Mouse (Mus musculus) MEL (cell line): ENCODE measurements around the gene Tsc2. TPM values are rescaled to one million over a fixed set of nuclear protein-coding genes. Genes with fewer than 3 reads are reported as not detected.

Source experiments
- DNase-seq: peaks from one replicate; pipeline ENCODE4 v3.0.0; 2011; ENCODE audit warnings: low read depth, low spot score
- H3K27ac ChIP-seq: 2 replicates; pipeline ENCODE4 v1.5.1; 2012; ENCODE audit warnings: low read depth, mild to moderate bottlenecking, control low read depth, low read length, moderate library complexity; ENCODE audit not compliant: control insufficient read depth
- H3K27me3 ChIP-seq, 2 experiments: fragments of 150-350 bp in 1 of 2; sonication (generic) in 1 of 2; 2 replicates each; pipeline ENCODE4 v1.6.1; 2012; ENCODE audit warnings: low read length in 2 of 2, mild to moderate bottlenecking in 2 of 2, improper control_type of control experiment in 1 of 2, moderate library complexity in 1 of 2; ENCODE audit not compliant: insufficient read depth in 2 of 2, control insufficient read depth in 1 of 2
- H3K36me3 ChIP-seq, 2 experiments: 2 replicates each; pipeline ENCODE4 v1.6.1; 2012 to 2014; ENCODE audit warnings: low read length in 2 of 2, improper control_type of control experiment in 1 of 2, inconsistent platforms in 1 of 2, mild to moderate bottlenecking in 1 of 2; ENCODE audit not compliant: insufficient read depth in 2 of 2, control insufficient read depth in 1 of 2
- H3K4me1 ChIP-seq, 2 experiments: fragments of 150-350 bp in 1 of 2; sonication (generic) in 1 of 2; 2 replicates each; pipeline ENCODE4 v1.6.1; 2012; ENCODE audit warnings: low read length in 2 of 2, improper control_type of control experiment in 1 of 2, mild to moderate bottlenecking in 1 of 2; ENCODE audit not compliant: insufficient read depth in 2 of 2, control insufficient read depth in 1 of 2
- H3K4me3 ChIP-seq, 2 experiments: fragments of 150-350 bp in 1 of 2; sonication (generic) in 1 of 2; 2 replicates each; pipeline ENCODE4 v1.5.1; 2012; ENCODE audit warnings: low read depth in 2 of 2, low read length in 2 of 2, mild to moderate bottlenecking in 2 of 2, moderate library complexity in 2 of 2, control low read depth in 1 of 2, improper control_type of control experiment in 1 of 2; ENCODE audit not compliant: control insufficient read depth in 1 of 2, insufficient read depth in 1 of 2
- H3K79me2 ChIP-seq: 2 replicates; pipeline ENCODE4 v1.6.1; 2012; ENCODE audit warnings: mild to moderate bottlenecking, low read length, moderate library complexity; ENCODE audit not compliant: control insufficient read depth, poor library complexity, insufficient read depth
- H3K9ac ChIP-seq: 2 replicates; pipeline ENCODE4 v1.6.1; 2012; ENCODE audit warnings: low read depth, mild to moderate bottlenecking, control low read depth, low read length, moderate library complexity; ENCODE audit not compliant: control insufficient read depth, poor library complexity, severe bottlenecking
- H3K9me3 ChIP-seq: fragments of 150-350 bp; sonication (generic); replicated peaks from 2 replicates; pipeline ENCODE4 v1.6.1; 2012; ENCODE audit warnings: mild to moderate bottlenecking, low read length, improper control_type of control experiment, moderate library complexity; ENCODE audit not compliant: insufficient read depth
- BHLHE40 ChIP-seq: IDR thresholded peaks from 2 replicates; pipeline ENCODE4 v1.6.1; 2012; ENCODE audit warnings: low read depth, mild to moderate bottlenecking, inconsistent platforms, low read length, improper control_type of control experiment, borderline replicate concordance
- CHD1 ChIP-seq: IDR thresholded peaks from 2 replicates; pipeline ENCODE4 v1.6.1; 2012; ENCODE audit warnings: low read depth, mild to moderate bottlenecking, inconsistent platforms, low read length, improper control_type of control experiment
- CHD2 ChIP-seq: IDR thresholded peaks from 2 replicates; pipeline ENCODE4 v1.6.1; 2011; ENCODE audit warnings: low read length, improper control_type of control experiment
- ELF1 ChIP-seq: IDR thresholded peaks from 2 replicates; pipeline ENCODE4 v1.6.1; 2014; ENCODE audit warnings: low read depth, mild to moderate bottlenecking, inconsistent platforms, low read length, improper control_type of control experiment, moderate library complexity
- ETS1 ChIP-seq: IDR thresholded peaks from 2 replicates; pipeline ENCODE4 v1.6.1; 2012; ENCODE audit warnings: low read depth, mild to moderate bottlenecking, inconsistent platforms, low read length, improper control_type of control experiment, moderate library complexity
- GABPA ChIP-seq: IDR thresholded peaks from 2 replicates; pipeline ENCODE4 v1.6.1; 2012; ENCODE audit warnings: low read depth, mild to moderate bottlenecking, inconsistent platforms, low read length, improper control_type of control experiment, moderate library complexity
- GATA1 ChIP-seq: IDR thresholded peaks from 2 replicates; pipeline ENCODE4 v1.6.1; 2011; ENCODE audit warnings: low read depth, low read length, improper control_type of control experiment
- JUND ChIP-seq: IDR thresholded peaks from 2 replicates; pipeline ENCODE4 v1.6.1; 2011; ENCODE audit warnings: low read depth, mild to moderate bottlenecking, improper control_type of control experiment, low read length
- KAT2A ChIP-seq: conservative IDR thresholded peaks from 2 replicates; pipeline ENCODE4 v1.6.1; 2012; ENCODE audit warnings: low read depth, low read length, improper control_type of control experiment, inconsistent platforms
- MAFK ChIP-seq: IDR thresholded peaks from 2 replicates; pipeline ENCODE4 v1.6.1; 2011; ENCODE audit warnings: low read depth, mild to moderate bottlenecking, low read length, improper control_type of control experiment, borderline replicate concordance
- MAZ ChIP-seq: IDR thresholded peaks from 2 replicates; pipeline ENCODE4 v1.6.1; 2012; ENCODE audit warnings: low read depth, mild to moderate bottlenecking, inconsistent platforms, low read length, improper control_type of control experiment
- MEF2A ChIP-seq: IDR thresholded peaks from 2 replicates; pipeline ENCODE4 v1.6.1; 2014; ENCODE audit warnings: low read depth, mild to moderate bottlenecking, inconsistent platforms, low read length, improper control_type of control experiment; ENCODE audit not compliant: poor library complexity, insufficient replicate concordance, severe bottlenecking; ENCODE audit errors: extremely low read depth
- MXI1 ChIP-seq: IDR thresholded peaks from 2 replicates; pipeline ENCODE4 v1.6.1; 2011; ENCODE audit warnings: mild to moderate bottlenecking, low read depth, low read length, improper control_type of control experiment
- NELFE ChIP-seq: IDR thresholded peaks from 2 replicates; pipeline ENCODE4 v1.6.1; 2011; ENCODE audit warnings: low read depth, low read length, improper control_type of control experiment
- NRF1 ChIP-seq: IDR thresholded peaks from 2 replicates; pipeline ENCODE4 v1.6.1; 2014; ENCODE audit warnings: low read depth, mild to moderate bottlenecking, inconsistent platforms, low read length, improper control_type of control experiment, moderate library complexity; ENCODE audit not compliant: poor library complexity, insufficient read depth, severe bottlenecking
- POLR2A ChIP-seq, 2 experiments: IDR thresholded peaks; 2 replicates each; pipeline ENCODE4 v1.6.1; 2011 to 2012; ENCODE audit warnings: low read length in 2 of 2, mild to moderate bottlenecking in 2 of 2, control low read depth in 1 of 2, improper control_type of control experiment in 1 of 2, low read depth in 1 of 2, moderate library complexity in 1 of 2; ENCODE audit not compliant: control insufficient read depth in 1 of 2, insufficient read depth in 1 of 2, poor library complexity in 1 of 2
- POLR2AphosphoS2 ChIP-seq: IDR thresholded peaks from 2 replicates; pipeline ENCODE4 v1.6.1; 2011; ENCODE audit warnings: low read length, improper control_type of control experiment
- POLR2AphosphoS5 ChIP-seq: IDR thresholded peaks from 2 replicates; pipeline ENCODE4 v1.6.1; 2012; ENCODE audit warnings: low read depth, borderline replicate concordance, mild to moderate bottlenecking, inconsistent platforms, low read length, moderate library complexity, mixed read lengths
- RAD21 ChIP-seq: IDR thresholded peaks from 2 replicates; pipeline ENCODE4 v1.6.1; 2011; ENCODE audit warnings: mild to moderate bottlenecking, low read depth, low read length, improper control_type of control experiment
- SMC3 ChIP-seq: IDR thresholded peaks from 2 replicates; pipeline ENCODE4 v1.6.1; 2011; ENCODE audit warnings: low read depth, low read length, improper control_type of control experiment
- TCF12 ChIP-seq: IDR thresholded peaks from 2 replicates; pipeline ENCODE4 v1.6.1; 2014; ENCODE audit warnings: low read depth, mild to moderate bottlenecking, inconsistent platforms, low read length, improper control_type of control experiment, moderate library complexity
- USF1 ChIP-seq: IDR thresholded peaks from 2 replicates; pipeline ENCODE4 v1.6.1; 2014; ENCODE audit warnings: low read depth, mild to moderate bottlenecking, inconsistent platforms, low read length, improper control_type of control experiment, moderate library complexity
- ZKSCAN1 ChIP-seq: IDR thresholded peaks from 2 replicates; pipeline ENCODE4 v1.6.1; 2012; ENCODE audit warnings: low read depth, mild to moderate bottlenecking, inconsistent platforms, low read length, improper control_type of control experiment, moderate library complexity
- ZNF384 ChIP-seq: IDR thresholded peaks from 2 replicates; pipeline ENCODE4 v1.6.1; 2012; ENCODE audit warnings: low read depth, mild to moderate bottlenecking, inconsistent platforms, low read length, improper control_type of control experiment
- polyA plus RNA-seq, 2 experiments: library from polyadenylated mRNA; stranded (reverse) in 1 of 2; unstranded in 1 of 2; fragments of >175 nt in 1 of 2; fragments of >200 nt in 1 of 2; gene quantifications; 2 replicates each; pipeline versions ENCODE4 v1.2.1 to v1.2.4; 2012; ENCODE audit warnings: low replicate concordance in 2 of 2, low read depth in 1 of 2; ENCODE audit not compliant: insufficient read length in 2 of 2, insufficient read depth in 1 of 2, missing spikeins in 1 of 2
- total RNA-seq: library from RNA; depleted of rRNA; stranded (reverse); fragments of 300-350 nt; gene quantifications from 2 replicates; pipeline ENCODE4 v1.2.3, GENCODE M21; 2012

Gene Tsc2
- total and polyA plus RNA-seq, 3 experiments: 48.8 to 99.2 TPM; not detected in 1

- DNase-seq: no peak
- no peaks in the 10 kb centered on the region for H3K9me3 ChIP-seq
- TF ChIP-seq ELF1 (no peak), CHD1 (no peak), JUND (no peak)
- peaks cover 3 to 4% of the 10 kb centered on the region in 2 experiments; a peak in 3 of 4 replicates for H3K36me3 ChIP-seq
- H3K27me3 ChIP-seq: no peaks in the 10 kb centered on the region
- H3K27ac ChIP-seq: no peak overlapping the region
- no peak overlapping the region for H3K9ac ChIP-seq
- H3K4me1 ChIP-seq: peaks cover 0 to 10% of the 10 kb centered on the region in 2 experiments; a peak in 1 of 4 replicates
- no peaks in the 10 kb centered on the region for H3K79me2 ChIP-seq
- no peak overlapping the region for H3K4me3 ChIP-seq
Measured at GRCm38 (mm10) chr17:24584520-24584919, 47.9 kb downstream of the Tsc2 start.

GRCm38 (mm10) chr17:24583599-24584460, 48.6 kb downstream of the Tsc2 start:
- H3K9me3 ChIP-seq: no peaks in the 10 kb centered on the region
- no peak for TF ChIP-seq POLR2AphosphoS5
- no peak for TF ChIP-seq ZKSCAN1
- no peak for TF ChIP-seq POLR2AphosphoS2
- TF ChIP-seq TCF12: no peak
- no peak for TF ChIP-seq POLR2A (IDR thresholded peaks at IDR 0.05; ENCODE audit: control insufficient read depth in 1 of 2, insufficient read depth in 1 of 2, low read depth in 1 of 2, low read length in 2 of 2, poor library complexity in 1 of 2)
- TF ChIP-seq ETS1: no peak
- no peak for TF ChIP-seq MAZ
- no peak for TF ChIP-seq BHLHE40
- TF ChIP-seq SMC3: no peak
- TF ChIP-seq, all 39 proteins: peak for 0
- peaks cover 0 to 10% of the 10 kb centered on the region in 2 experiments; a peak in 1 of 4 replicates for H3K4me1 ChIP-seq
- peak; percentile 33 for DNase-seq
- peaks cover 2 to 4% of the 10 kb centered on the region in 2 experiments; a peak in 2 of 4 replicates for H3K36me3 ChIP-seq
- H3K79me2 ChIP-seq: no peaks in the 10 kb centered on the region
- H3K9ac ChIP-seq: no peak overlapping the region
- H3K27me3 ChIP-seq: no peaks in the 10 kb centered on the region
- no peak overlapping the region for H3K27ac ChIP-seq
- H3K4me3 ChIP-seq: no peak overlapping the region

- H3K9me3 ChIP-seq: no peaks in the 10 kb centered on the region
- TF ChIP-seq MEF2A (no peak), USF1 (no peak), MXI1 (no peak), MAFK (no peak), JUND (no peak), NELFE (no peak), GABPA (no peak), GATA1 (no peak), ZNF384 (no peak), CHD2 (no peak), RAD21 (no peak), KAT2A (no peak), MAZ (no peak), NRF1 (no peak), POLR2A (IDR thresholded peaks at IDR 0.05; ENCODE audit: control insufficient read depth in 1 of 2, insufficient read depth in 1 of 2, low read depth in 1 of 2, low read length in 2 of 2, poor library complexity in 1 of 2) (no peak)
- H3K36me3 ChIP-seq: peaks cover 0 to 2% of the 10 kb centered on the region in 2 experiments; a peak in 1 of 4 replicates
- H3K27me3 ChIP-seq: no peaks in the 10 kb centered on the region
- H3K79me2 ChIP-seq: no peaks in the 10 kb centered on the region
- no peak for DNase-seq
- no peak overlapping the region for H3K4me3 ChIP-seq
- no peak overlapping the region for H3K27ac ChIP-seq
- no peaks in the 10 kb centered on the region for H3K4me1 ChIP-seq
- no peak overlapping the region for H3K9ac ChIP-seq
Measured at GRCm38 (mm10) chr17:24580287-24580686, 52.1 kb downstream of the Tsc2 start.
